Mouse (Mus musculus): ENCODE measurements at regions not wholly inside any gene's neighbourhood (a gene's known extent, or its start where the extent isn't known, plus 50 kb on each side); places are given as distances from the start of the nearest gene placed in this dataset.
A peak's percentile ranks its signal among the peaks of the same experiment; 100 is the strongest.

- DNase-seq = peak in 1 of 2 experiments; percentile 25
Measured at GRCm38 (mm10) chr5:114512756-114513155, 55.1 kb upstream of the Fam222a start.

GRCm38 (mm10) chr5:114513911-114514457 lies 53.8 kb upstream of the Fam222a start:
- no peak for DNase-seq

GRCm38 (mm10) chr5:114517010-114517409 lies 50.8 kb upstream of the Fam222a start:
- DNase-seq = no peak

- DNase-seq = no peak
Measured at GRCm38 (mm10) chr5:114518012-114518411, 49.8 kb upstream of the Fam222a start.

Data from thymus, postnatal 36 days (tissue).